Mouse (Mus musculus): ENCODE results near the gene Gm5800. TPM values are rescaled to one million over a fixed set of nuclear protein-coding genes. Genes with fewer than 3 reads are reported as not detected.

Gene Gm5800
- polyA plus RNA-seq (2015; fragmentation: Nextera tagmentation; extraction: Ambion mirVana): not detected in 2 replicates

DNA sequence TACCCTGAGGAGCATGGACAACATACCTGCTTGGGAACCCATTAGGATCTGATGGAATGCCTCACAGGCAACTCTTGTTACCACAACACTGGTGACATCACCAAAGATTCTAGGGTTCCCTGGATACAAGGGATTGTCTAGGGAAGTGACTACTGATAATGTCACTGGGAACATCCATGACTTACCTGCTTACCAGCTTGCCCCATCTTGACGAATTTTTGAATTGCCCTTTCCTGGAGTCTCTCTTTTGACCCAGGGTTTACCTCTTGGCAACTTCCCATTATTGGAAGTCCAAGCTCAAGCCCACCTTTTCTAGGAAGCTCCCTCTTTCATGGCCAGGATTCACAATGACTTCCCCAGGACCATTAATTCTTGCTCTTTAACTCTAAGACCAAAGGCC lies at the start of gene Gm5800:
Gene Gm5800 (minus strand): TSS at position 101 of the 400 bp plus-strand sequence.

DNA sequence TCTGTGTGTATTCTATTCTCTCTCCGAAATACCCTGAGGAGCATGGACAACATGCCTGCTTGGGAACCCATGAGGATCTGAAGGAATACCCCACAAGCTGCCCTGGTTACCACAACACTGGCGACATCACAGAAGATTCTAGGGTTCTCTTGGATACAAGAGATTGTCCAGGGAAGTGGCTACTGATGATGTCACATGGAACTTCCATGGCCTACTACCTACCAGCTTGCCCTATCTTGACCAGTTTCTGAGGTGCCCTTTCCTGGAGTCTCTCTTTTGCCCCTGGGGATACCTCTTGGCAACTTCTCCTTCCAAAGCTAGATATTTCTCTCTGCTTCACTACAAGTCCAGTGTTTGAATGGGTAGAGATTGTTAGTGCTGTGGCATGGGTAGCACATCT lies 21.6 kb downstream of the Gm5800 start, which contains the start of gene Gm17079:
Gene Gm17079 (minus strand): TSS at position 101 of the 400 bp plus-strand sequence.

Other genes with a start within 250 kb of the Gm5800 start
- not detected in 2 replicates for gene Gm5622, start 164.4 kb downstream of the Gm5800 start, polyA plus RNA-seq (2015; fragmentation: Nextera tagmentation; extraction: Ambion mirVana)
- not detected in 2 replicates for gene Gm17175, start 143.1 kb downstream of the Gm5800 start, polyA plus RNA-seq (2015; fragmentation: Nextera tagmentation; extraction: Ambion mirVana)
- gene Gm17174, start 125.0 kb downstream of the Gm5800 start, polyA plus RNA-seq (2015; fragmentation: Nextera tagmentation; extraction: Ambion mirVana): not detected in 2 replicates
- gene Gm17078, start 105.9 kb downstream of the Gm5800 start, polyA plus RNA-seq (2015; fragmentation: Nextera tagmentation; extraction: Ambion mirVana): not detected in 2 replicates
- not detected in 2 replicates for gene Gm4181, start 81.5 kb downstream of the Gm5800 start, polyA plus RNA-seq (2015; fragmentation: Nextera tagmentation; extraction: Ambion mirVana)
- not detected in 2 replicates for gene Gm17079, start 21.7 kb downstream of the Gm5800 start, polyA plus RNA-seq (2015; fragmentation: Nextera tagmentation; extraction: Ambion mirVana)
- not detected in 2 replicates for gene Ang4, start 56.4 kb upstream of the Gm5800 start, polyA plus RNA-seq (2015; fragmentation: Nextera tagmentation; extraction: Ambion mirVana)
- gene AY358078, start 82.9 kb upstream of the Gm5800 start, polyA plus RNA-seq (2015; fragmentation: Nextera tagmentation; extraction: Ambion mirVana): not detected in 2 replicates
- not detected in 2 replicates for gene Ear6, start 136.5 kb upstream of the Gm5800 start, polyA plus RNA-seq (2015; fragmentation: Nextera tagmentation; extraction: Ambion mirVana)
- gene Mettl17, start 167.7 kb upstream of the Gm5800 start, polyA plus RNA-seq (2015; fragmentation: Nextera tagmentation; extraction: Ambion mirVana): 17.5 and 17.6 TPM in 2 replicates
- gene Slc39a2, start 175.7 kb upstream of the Gm5800 start, polyA plus RNA-seq (2015; fragmentation: Nextera tagmentation; extraction: Ambion mirVana): 0.08 and 0.66 TPM in 2 replicates
- gene Ndrg2, start 197.0 kb upstream of the Gm5800 start, polyA plus RNA-seq (2015; fragmentation: Nextera tagmentation; extraction: Ambion mirVana): 458 and 572 TPM in 2 replicates
- not detected in 2 replicates for gene Tppp2, start 201.2 kb upstream of the Gm5800 start, polyA plus RNA-seq (2015; fragmentation: Nextera tagmentation; extraction: Ambion mirVana)
- not detected in 2 replicates for gene Rnase13, start 205.6 kb upstream of the Gm5800 start, polyA plus RNA-seq (2015; fragmentation: Nextera tagmentation; extraction: Ambion mirVana)

All from skeletal muscle tissue, postnatal 0 days (tissue).